Mouse (Mus musculus): ENCODE results near the gene Tle6.

DNA sequence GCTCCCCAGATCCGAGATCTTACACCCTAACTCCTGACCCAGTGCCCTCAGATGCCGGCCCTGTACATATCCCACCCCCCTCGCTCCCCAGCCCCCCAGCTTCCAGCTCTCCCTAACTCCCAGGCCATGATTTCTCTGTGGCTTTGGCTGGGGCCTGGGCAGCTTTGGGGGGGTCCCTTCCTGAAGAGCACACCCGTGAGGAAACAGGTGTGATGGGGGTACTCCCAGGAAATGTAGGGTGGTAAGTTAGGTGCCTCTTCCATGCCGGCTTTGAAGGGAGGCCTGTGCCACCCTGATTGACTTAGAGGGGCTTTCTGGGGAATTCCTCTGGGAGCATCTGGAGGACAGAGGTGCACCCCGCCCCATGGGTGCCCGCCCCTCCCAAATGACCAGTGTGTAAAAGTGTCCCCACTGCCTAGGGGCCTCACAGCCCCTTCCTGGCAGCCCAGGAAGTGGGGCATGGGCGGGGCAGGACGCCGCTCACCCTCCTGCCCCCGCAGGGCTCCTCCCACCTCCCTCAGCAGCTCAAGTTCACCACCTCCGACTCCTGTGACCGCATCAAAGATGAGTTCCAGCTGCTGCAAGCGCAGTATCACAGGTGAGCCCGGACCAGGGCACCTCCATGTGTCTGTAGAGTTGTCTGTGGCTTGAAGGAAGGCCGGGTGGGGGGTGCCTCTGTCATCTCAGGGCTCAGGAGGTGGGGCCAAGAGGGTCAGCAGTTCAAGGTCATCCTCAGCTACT lies 40.0 kb downstream of the Tle6 start:
- TF ChIP-seq HCFC1 (IDR thresholded peaks at IDR 0.05; ENCODE audit: borderline replicate concordance, insufficient read depth, low read length) (no peak), ZC3H11A (IDR thresholded peaks at IDR 0.05; ENCODE audit: borderline replicate concordance, low read depth, low read length) (no peak), MAFK (IDR thresholded peaks at IDR 0.05; ENCODE audit: insufficient read depth, low read depth, low read length) (no peak), ZNF384 (IDR thresholded peaks at IDR 0.05; ENCODE audit: low read depth, low read length) (no peak)
